Mouse (Mus musculus) E14TG2a.4 (cell line): Measurements from ENCODE around the gene Slc1a1.

ENCODE experiments used
- CTCF ChIP-seq: conservative IDR thresholded peaks from 2 replicates; pipeline ENCODE4 v1.5.1; 2014; ENCODE audit warnings: low read length
- NANOG ChIP-seq: IDR thresholded peaks from 2 replicates; pipeline ENCODE4 v1.6.1; 2014; ENCODE audit warnings: borderline replicate concordance, low read length, mixed read lengths
- POU5F1 ChIP-seq: IDR thresholded peaks from 2 replicates; pipeline ENCODE4 v1.6.1; 2014; ENCODE audit warnings: low read length, borderline replicate concordance

DNA sequence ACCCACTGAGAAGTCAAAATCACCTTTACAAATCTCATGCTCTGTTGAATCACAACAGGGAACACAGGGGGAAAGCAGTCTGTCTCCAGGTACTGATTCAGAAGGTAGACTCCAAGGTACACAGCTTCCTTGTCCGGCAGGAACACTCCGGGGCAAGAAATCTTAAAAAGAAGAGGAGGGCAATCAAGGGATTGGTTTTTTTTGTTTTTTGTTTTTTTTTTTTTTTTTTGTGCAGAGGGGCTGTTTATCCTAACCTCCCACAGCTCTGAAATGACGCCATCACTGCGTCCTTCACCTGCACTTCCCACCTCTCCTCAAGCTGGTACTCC is 128.6 kb downstream of the Slc1a1 start:
- no peak for TF ChIP-seq CTCF
- no peak for TF ChIP-seq POU5F1
- no peak for TF ChIP-seq NANOG
